Mouse (Mus musculus): ENCODE data around the gene Grik2. TPM values are rescaled to one million over a fixed set of nuclear protein-coding genes. Genes with fewer than 3 reads are reported as not detected.
"Not testable (repeated sequence)": the region's sequence is repeated elsewhere in the genome, so short reads cannot be mapped to it uniquely, and the experiment has no call there.

The Grik2 gene
- total RNA-seq, 2 experiments from 2014 or later, result 0.16 to 0.17 TPM

- no peak for DNase-seq (ENCODE audit: low spot score)
Observed at GRCm38 (mm10) chr10:49368601-49369000, 420.0 kb downstream of the Grik2 start.

GRCm38 (mm10) chr10:49365262-49365661 is 423.3 kb downstream of the Grik2 start:
- no peak for DNase-seq (ENCODE audit: low spot score)

- no peak for DNase-seq (ENCODE audit: low spot score)
Observed at GRCm38 (mm10) chr10:49322413-49322812, 466.2 kb downstream of the Grik2 start.

GRCm38 (mm10) chr10:49319880-49320279 is 468.7 kb downstream of the Grik2 start:
- no peak for DNase-seq (ENCODE audit: low spot score)

GRCm38 (mm10) chr10:49256247-49256939 is 532.2 kb downstream of the Grik2 start:
- no peak for DNase-seq (ENCODE audit: low spot score)

DNA sequence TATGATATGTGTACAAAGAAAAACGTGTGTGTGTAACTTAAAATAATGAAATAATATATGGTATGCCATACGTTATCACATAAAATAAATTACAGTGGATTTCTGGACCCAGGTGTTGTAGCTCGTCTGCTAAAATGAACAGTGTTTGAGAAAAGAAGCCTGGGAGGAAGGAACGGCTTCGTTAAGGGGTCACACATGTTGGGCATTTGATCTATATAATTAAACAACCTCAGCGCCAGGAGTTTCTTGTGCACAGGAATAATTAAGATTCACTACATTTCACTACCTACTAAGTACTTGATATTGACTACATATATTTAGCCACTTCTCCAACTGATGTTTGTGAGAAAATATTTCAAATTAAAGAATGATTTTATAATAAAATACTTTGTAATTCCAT is 551.2 kb downstream of the Grik2 start:
- DNase-seq (ENCODE audit: low spot score), result not testable (repeated sequence)

DNA sequence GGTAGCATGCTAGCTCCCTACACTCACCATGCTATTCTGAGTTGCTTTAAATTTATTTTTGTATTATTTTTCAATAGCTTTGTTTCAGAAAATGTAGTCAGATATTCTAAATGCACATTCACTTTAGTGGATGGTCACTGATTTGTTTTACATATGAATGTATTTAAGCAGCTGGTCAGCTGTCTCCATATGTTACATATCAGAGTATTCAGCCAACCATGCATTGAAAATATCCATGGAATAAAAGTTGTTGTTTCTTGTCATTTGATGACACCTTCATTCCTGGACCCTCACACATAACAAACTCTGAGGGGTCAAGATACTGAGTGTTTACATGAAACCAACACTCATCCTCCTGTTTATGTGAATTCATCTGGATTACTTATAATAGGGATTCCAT is 551.7 kb downstream of the Grik2 start:
- not testable (repeated sequence) for DNase-seq (ENCODE audit: low spot score)

GRCm38 (mm10) chr10:49220096-49220495 is 568.5 kb downstream of the Grik2 start:
- no peak for DNase-seq (ENCODE audit: low spot score)

DNA sequence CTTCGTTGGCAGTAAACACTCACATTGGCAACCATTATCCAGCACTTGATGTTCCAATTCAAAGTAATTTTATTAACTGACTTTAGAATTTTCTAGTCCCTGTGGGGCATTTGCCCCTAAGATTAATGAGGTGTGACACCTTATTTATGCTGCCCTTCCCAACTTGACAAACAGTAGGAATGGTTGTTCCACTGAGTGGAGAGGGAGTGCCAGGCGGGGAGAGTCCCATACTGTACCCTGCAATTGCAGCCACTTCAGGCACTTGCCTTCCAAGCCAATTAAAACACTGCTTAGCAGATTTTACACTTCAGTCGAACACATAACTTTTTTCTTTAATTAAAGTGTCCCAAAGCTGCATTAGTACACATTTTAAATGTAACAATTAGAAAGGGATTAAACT is 568.9 kb downstream of the Grik2 start:
- no peak for DNase-seq (ENCODE audit: low spot score)

- DNase-seq (ENCODE audit: low spot score), result no peak
Observed at GRCm38 (mm10) chr10:49191773-49192371, 596.7 kb downstream of the Grik2 start.

DNA sequence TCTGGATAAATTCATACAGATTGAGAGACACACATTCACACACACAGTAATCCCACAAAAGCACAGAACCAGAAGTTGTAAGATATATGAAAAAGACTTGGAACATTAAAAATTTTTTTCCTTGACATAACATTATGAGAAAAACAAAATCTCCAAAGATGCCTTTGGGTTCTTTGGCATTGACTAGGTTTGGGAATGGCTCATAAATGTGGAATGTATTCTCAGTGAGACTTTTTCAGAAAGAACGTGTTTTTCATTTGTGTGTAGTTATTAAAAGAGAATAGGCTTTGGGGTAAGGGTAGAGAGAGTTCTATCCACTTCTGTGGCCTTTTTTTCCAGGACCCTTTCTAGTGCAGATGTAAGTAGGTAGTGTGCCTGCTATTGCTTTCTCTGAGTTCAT is 597.3 kb downstream of the Grik2 start:
- DNase-seq (ENCODE audit: low spot score), result no peak

GRCm38 (mm10) chr10:49154134-49154533 is 634.4 kb downstream of the Grik2 start:
- DNase-seq (ENCODE audit: low spot score), result no peak

- not testable (repeated sequence) for DNase-seq (ENCODE audit: low spot score)
Observed at GRCm38 (mm10) chr10:49151496-49151895, 637.1 kb downstream of the Grik2 start.

DNA sequence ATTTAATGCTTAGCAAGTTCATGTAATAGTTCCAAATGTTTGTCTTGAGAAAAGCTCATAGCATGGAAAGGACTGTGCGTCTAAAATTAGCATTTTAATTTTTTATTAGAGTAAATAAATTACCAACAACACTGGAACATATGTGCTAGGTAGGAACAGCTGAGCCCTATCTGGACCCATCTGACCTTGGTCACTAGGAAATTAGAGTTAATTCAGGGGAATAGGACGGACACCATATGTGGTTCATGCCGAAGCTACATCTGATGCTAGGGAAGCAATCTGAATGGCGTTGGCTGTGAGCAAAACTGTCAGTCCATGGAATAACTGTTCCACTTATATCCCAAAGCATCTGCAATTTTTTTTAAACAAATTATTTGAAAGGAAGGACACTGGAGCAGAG is 638.9 kb downstream of the Grik2 start:
- DNase-seq (ENCODE audit: low spot score), result no peak

DNA sequence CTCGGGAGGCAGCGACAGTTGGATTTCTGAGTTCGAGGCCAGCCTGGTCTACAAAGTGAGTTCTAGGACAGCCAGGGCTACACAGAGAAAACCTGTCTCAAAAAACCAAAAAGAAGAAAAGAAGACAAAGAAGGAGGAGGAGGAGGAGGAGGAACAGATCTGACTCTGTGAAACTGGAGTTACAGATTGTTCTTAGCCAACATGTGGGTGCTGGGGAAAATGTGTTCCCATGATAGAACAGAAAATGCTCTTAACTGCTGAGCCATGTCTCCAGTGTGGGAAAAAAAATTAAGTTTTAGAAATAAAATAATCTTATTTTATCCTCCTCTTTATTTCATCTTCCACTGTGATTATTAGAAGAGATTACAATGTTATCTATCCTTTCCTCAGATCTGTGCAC is 645.9 kb downstream of the Grik2 start:
- no peak for DNase-seq (ENCODE audit: low spot score)

DNA sequence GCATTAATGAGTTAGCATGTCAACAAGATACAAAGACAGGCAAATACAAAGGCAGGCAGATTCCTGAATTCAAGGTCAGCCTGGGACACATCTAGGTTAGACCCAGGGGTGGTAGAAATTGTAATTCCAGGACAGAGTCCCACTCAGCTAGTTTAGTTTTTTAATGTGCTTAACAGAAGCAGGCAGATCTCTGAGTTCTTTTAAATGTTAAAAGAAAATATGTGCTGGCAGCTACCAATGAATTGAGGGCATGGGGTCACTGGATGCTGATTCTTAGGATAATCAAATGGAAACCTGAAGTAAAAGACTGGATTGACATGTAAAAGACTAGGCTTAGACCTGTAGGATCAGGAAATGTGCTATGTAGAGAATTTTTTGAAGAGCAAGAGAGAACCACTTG is 651.8 kb downstream of the Grik2 start:
- DNase-seq (ENCODE audit: low spot score), result no peak

- DNase-seq (ENCODE audit: low spot score), result no peak
Observed at GRCm38 (mm10) chr10:49131311-49131710, 657.3 kb downstream of the Grik2 start.

GRCm38 (mm10) chr10:49050339-49050738 is 738.2 kb downstream of the Grik2 start:
- DNase-seq (ENCODE audit: low spot score), result no peak

DNA sequence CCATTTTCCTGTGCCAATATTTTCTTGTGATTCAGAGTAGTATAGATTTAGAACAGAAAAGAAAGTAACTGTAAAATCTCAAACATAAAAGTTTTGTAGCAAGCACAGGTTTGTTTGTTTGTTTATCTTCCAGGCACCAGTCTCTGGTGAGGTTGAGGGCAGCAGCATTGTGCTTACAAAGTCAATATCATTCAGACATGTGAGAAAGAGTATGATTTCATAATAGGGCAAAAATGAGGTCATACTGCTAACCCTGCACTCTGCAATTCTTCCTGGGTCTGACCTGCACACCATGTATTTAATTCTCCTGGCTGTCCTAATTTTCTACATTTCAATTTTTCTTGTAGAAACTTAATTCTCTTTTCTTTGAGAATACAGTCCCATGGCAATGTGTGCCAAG is 739.2 kb downstream of the Grik2 start:
- no peak for DNase-seq (ENCODE audit: low spot score)

All from gastrocnemius, adult 18-20 months (tissue).